Mouse (Mus musculus) T-helper 1 cell (primary cell): Measurements from ENCODE around the gene Ifna11.
"Not testable (repeated sequence)": the region's sequence is repeated elsewhere in the genome, so short reads cannot be mapped to it uniquely, and the experiment has no call there.

Experiments used
- in situ Hi-C: fragments of 300-600 bp; cut with MboI, MseI; formaldehyde crosslinking; loops from one replicate; pipeline ENCODE4 v1.15.1; 2025; ENCODE audit warnings: high pct_unique_total_duplicates

Gene Ifna11

DNA sequence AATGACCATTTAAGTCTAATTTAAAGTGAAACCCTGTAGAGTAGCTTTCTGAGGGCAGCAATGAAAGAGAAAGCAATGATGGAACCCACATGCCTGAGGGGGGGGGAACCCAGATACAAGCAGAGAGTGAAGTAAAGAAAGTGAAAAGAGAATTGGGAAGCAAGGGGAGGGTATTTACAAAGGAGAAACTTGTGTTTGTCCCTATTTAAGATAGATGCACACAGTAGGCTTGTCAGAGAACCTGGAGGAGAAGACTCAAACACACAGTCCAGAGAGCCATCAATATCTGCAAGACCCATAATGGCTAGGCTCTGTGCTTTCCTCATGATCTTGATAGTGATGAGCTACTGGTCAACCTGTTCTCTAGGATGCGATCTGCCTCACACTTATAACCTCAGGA lies at the start of gene Ifna11:
TSS of gene Ifna11 (plus strand) at position 301 of the 400 bp plus-strand sequence.
- in situ Hi-C loops: no loop called here

- in situ Hi-C loops: loop anchor here (5.0 kb wide), 1 partner anchor 34 kb away; the partner anchor contains the start of gene Gm13288
Measured at GRCm38 (mm10) chr4:88773534-88773933, 46.2 kb upstream of the Ifna11 start, which contains the start of gene Gm13290. Gene Gm13290 (plus strand): TSS chr4:88773834.

- in situ Hi-C loops: loop anchor here (25.0 kb wide), 1 partner anchor 764 kb away; no protein-coding TSS in a partner anchor
Measured at GRCm38 (mm10) chr4:88776622-88777021, 43.1 kb upstream of the Ifna11 start, which contains the start of gene Gm13289. Gene Gm13289 (plus strand): TSS chr4:88776922.

DNA sequence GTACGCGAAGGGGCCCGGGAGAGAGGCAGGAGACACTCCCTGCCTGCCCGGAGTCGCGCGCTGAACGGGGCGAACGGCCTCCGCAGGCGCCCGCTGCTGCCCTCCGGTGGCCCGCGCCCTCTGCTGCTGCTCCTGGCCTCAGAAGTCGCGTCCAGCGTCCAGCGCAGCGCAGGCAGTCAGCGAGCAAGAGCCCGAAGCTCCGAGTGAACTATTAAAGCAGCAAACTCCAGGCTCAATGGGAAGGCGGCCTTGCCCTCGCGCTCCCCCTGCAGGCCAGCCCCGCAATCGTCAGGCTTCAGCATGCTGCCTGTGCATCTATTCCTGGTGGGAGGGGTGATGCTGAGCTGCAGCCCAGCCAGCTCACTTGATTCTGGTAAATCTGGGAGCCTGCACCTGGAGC lies 40.2 kb upstream of the Ifna11 start, which contains the start of gene Gm13272:
TSS of gene Gm13272 (plus strand) at position 301 of the 400 bp plus-strand sequence.
- in situ Hi-C loops: loop anchor here (25.0 kb wide), 1 partner anchor 767 kb away; no protein-coding TSS in a partner anchor

DNA sequence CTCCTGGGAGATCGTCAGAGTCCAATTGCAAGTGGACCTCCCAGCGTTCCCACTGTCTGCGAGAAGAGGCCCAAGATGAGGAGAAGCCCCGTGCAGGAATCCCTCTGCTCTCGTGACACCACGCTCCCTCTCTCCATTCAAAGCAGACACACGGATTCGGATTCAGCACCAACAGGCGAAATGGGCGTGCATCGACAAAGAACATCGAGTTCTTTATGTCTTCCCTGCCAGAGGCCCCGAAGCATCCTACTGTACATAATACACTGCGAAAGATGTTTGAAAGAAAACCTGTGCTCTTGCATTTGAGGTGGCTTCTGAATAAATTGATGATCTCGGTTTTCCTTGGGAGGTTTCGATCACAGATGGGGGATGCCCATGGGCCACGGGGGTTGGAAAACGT lies 39.4 kb upstream of the Ifna11 start:
- in situ Hi-C loops: loop anchor here (25.0 kb wide), 1 partner anchor 768 kb away; no protein-coding TSS in a partner anchor

GRCm38 (mm10) chr4:88781831-88782230 lies 37.9 kb upstream of the Ifna11 start, which contains the start of gene Ifnz:
Gene Ifnz (plus strand): TSS chr4:88782131.
- in situ Hi-C loops: loop anchor here (25.0 kb wide), 1 partner anchor 770 kb away; no protein-coding TSS in a partner anchor

- in situ Hi-C loops: loop anchor here (25.0 kb wide), 1 partner anchor 770 kb away; no protein-coding TSS in a partner anchor
Measured at GRCm38 (mm10) chr4:88782335-88782734, 37.4 kb upstream of the Ifna11 start.

DNA sequence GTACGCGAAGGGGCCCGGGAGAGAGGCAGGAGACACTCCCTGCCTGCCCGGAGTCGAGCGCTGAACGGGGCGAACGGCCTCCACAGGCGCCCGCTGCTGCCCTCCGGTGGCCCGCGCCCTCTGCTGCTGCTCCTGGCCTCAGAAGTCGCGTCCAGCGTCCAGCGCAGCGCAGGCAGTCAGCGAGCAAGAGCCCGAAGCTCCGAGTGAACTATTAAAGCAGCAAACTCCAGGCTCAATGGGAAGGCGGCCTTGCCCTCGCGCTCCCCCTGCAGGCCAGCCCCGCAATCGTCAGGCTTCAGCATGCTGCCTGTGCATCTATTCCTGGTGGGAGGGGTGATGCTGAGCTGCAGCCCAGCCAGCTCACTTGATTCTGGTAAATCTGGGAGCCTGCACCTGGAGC lies 34.4 kb upstream of the Ifna11 start, which contains the start of gene Gm13276:
TSS of gene Gm13276 (plus strand) at position 301 of the 400 bp plus-strand sequence.
- in situ Hi-C loops: loop anchor here (5.0 to 25.0 kb wide), 2 partner anchors 33 to 773 kb away; partner anchors contain the start of gene Gm13271

GRCm38 (mm10) chr4:88788402-88788801 lies 31.4 kb upstream of the Ifna11 start, which contains the start of gene Gm13277:
Gene Gm13277 (plus strand): TSS chr4:88788632.
- in situ Hi-C loops: loop anchor here (5.0 to 25.0 kb wide), 2 partner anchors 36 to 776 kb away; partner anchors contain the start of gene Gm13271

GRCm38 (mm10) chr4:88791250-88791649 lies 28.5 kb upstream of the Ifna11 start, which contains the start of gene Gm13278:
Gene Gm13278 (plus strand): TSS chr4:88791550.
- in situ Hi-C loops: loop anchor here (25.0 kb wide), 1 partner anchor 779 kb away; no protein-coding TSS in a partner anchor

DNA sequence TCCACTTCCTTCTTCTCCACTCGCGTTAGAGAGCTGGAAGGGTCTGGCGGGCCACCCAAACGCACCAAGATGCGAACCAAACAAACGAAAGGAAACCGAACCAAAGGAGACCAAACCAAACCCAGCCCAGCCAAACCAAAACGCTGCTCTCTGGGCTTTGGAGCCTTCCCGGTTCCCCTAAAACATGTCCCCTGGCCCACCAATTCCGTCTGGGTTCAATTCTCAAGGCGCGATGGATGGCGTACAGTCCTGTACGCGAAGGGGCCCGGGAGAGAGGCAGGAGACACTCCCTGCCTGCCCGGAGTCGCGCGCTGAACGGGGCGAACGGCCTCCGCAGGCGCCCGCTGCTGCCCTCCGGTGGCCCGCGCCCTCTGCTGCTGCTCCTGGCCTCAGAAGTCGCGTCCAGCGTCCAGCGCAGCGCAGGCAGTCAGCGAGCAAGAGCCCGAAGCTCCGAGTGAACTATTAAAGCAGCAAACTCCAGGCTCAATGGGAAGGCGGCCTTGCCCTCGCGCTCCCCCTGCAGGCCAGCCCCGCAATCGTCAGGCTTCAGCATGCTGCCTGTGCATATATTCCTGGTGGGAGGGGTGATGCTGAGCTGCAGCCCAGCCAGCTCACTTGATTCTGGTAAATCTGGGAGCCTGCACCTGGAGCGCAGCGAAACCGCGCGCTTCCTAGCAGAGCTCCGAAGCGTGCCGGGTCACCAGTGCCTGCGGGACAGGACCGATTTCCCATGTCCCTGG lies 25.7 kb upstream of the Ifna11 start, which contains the start of gene Gm13275:
TSS of gene Gm13275 (plus strand) at position 552 of the 740 bp plus-strand sequence.
- in situ Hi-C loops: loop anchor here (25.0 kb wide), 1 partner anchor 782 kb away; no protein-coding TSS in a partner anchor

DNA sequence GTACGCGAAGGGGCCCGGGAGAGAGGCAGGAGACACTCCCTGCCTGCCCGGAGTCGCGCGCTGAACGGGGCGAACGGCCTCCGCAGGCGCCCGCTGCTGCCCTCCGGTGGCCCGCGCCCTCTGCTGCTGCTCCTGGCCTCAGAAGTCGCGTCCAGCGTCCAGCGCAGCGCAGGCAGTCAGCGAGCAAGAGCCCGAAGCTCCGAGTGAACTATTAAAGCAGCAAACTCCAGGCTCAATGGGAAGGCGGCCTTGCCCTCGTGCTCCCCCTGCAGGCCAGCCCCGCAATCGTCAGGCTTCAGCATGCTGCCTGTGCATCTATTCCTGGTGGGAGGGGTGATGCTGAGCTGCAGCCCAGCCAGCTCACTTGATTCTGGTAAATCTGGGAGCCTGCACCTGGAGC lies 22.7 kb upstream of the Ifna11 start, which contains the start of gene Gm13279:
TSS of gene Gm13279 (plus strand) at position 301 of the 400 bp plus-strand sequence.
- in situ Hi-C loops: loop anchor here (25.0 kb wide), 1 partner anchor 785 kb away; no protein-coding TSS in a partner anchor

DNA sequence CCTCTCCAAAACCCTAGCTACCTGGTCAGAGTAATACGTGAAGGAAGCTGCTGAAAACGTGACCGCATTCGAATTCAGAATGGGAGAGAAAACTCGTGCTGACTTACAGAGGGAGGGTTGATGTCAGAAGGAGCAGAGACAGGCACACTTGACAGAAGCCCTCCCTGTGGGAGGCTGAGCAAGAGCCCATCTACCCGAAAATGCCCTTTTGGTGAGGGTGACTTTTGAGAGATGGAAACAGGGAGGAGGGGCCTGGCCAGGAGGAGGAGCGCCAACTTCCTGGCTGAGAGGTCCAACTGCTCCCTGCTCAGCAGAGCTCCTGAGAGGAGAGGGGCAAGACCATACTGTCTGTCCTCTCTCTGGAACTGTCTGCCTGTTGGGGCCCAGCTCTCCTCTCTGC lies 20.4 kb upstream of the Ifna11 start, which contains the start of gene Gm13285:
TSS of gene Gm13285 (plus strand) at position 301 of the 400 bp plus-strand sequence.
- in situ Hi-C loops: loop anchor here (25.0 kb wide), 1 partner anchor 787 kb away; no protein-coding TSS in a partner anchor

DNA sequence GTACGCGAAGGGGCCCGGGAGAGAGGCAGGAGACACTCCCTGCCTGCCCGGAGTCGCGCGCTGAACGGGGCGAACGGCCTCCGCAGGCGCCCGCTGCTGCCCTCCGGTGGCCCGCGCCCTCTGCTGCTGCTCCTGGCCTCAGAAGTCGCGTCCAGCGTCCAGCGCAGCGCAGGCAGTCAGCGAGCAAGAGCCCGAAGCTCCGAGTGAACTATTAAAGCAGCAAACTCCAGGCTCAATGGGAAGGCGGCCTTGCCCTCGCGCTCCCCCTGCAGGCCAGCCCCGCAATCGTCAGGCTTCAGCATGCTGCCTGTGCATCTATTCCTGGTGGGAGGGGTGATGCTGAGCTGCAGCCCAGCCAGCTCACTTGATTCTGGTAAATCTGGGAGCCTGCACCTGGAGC lies 16.8 kb upstream of the Ifna11 start, which contains the start of gene Gm13287:
TSS of gene Gm13287 (plus strand) at position 301 of the 400 bp plus-strand sequence.
- in situ Hi-C loops: not testable (repeated sequence)

DNA sequence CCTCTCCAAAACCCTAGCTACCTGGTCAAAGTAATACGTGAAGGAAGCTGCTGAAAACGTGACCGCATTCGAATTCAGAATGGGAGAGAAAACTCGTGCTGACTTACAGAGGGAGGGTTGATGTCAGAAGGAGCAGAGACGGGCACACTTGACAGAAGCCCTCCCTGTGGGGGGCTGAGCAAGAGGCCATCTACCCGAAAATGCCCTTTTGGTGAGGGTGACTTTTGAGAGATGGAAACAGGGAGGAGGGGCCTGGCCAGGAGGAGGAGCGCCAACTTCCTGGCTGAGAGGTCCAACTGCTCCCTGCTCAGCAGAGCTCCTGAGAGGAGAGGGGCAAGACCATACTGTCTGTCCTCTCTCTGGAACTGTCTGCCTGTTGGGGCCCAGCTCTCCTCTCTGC lies 14.5 kb upstream of the Ifna11 start, which contains the start of gene Gm13288:
TSS of gene Gm13288 (plus strand) at position 301 of the 400 bp plus-strand sequence.
- in situ Hi-C loops: loop anchor here (5.0 kb wide), 1 partner anchor 33 kb away; the partner anchor contains the start of gene Gm13290

- in situ Hi-C loops: loop anchor here (5.0 kb wide), 1 partner anchor 33 kb away; the partner anchor contains the start of gene Gm13290
Measured at GRCm38 (mm10) chr4:88805761-88806160, 14.0 kb upstream of the Ifna11 start.

DNA sequence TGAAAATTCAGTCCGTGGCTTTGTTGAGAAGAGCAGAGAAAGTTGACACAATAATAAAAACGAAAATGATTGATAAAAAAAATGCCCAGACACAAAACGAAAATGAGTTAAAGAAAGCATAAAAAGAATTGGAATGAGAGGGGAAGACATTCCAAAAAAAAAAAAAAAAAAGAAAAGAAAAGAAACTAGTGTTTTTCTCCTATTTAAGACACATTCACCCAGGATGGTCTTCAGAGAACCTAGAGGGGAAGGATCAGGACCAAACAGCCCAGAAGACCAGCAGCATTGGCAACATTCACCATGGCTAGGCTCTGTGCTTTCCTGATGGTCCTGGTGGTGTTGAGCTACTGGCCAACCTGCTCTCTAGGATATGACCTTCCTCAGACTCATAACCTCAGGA lies 3.8 kb upstream of the Ifna11 start, which contains the start of gene Ifna7:
TSS of gene Ifna7 (plus strand) at position 301 of the 400 bp plus-strand sequence.
- in situ Hi-C loops: no loop called here

- in situ Hi-C loops: no loop called here
Measured at GRCm38 (mm10) chr4:88822995-88823394, 3.2 kb downstream of the Ifna11 start.

DNA sequence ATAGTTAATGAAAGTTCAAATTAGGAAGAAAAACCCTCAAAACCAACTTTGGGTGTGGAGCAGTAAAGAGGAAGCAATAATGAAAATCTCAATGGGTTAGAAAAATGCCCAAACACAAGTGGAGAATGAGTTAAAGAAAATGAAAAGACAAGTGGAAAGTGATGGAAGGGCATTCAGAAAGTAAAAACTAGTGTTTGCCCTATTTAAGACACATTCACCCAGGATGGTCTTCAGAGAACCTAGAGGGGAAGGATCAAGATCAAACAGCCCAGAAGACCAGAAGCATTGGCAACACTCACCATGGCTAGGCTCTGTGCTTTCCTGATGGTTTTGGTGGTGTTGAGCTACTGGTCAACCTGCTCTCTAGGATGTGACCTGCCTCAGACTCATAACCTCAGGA lies 7.4 kb downstream of the Ifna11 start, which contains the start of gene Ifna6:
TSS of gene Ifna6 (plus strand) at position 301 of the 400 bp plus-strand sequence.
- in situ Hi-C loops: not testable (repeated sequence)

GRCm38 (mm10) chr4:88830523-88830922 lies 10.8 kb downstream of the Ifna11 start:
- in situ Hi-C loops: no loop called here

- in situ Hi-C loops: not testable (repeated sequence)
Measured at GRCm38 (mm10) chr4:88835225-88835624, 15.5 kb downstream of the Ifna11 start, which contains the start of gene Ifna5. Gene Ifna5 (plus strand): TSS chr4:88835525.
